ENCODE assay signal across 8 mouse cellular contexts in the genomic region with DNA sequence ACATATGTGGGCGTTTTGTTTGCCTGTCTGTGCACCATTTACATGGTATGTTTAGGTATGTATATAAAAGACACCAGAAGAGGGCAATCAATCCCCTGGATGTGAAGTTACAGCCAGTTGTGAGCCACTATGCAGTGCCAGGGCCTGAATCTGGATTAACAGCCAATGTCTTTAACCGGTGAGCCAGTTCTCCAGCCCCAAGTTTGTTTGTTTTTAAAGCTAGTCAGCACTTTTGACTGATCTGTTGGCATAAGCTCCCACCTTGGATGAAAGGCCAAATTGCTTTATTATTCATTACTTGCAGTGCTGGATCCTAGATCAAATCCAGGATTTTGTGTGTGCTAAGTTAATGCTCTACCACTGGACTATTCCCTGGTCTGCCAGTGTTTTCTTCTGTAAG. TPM values are rescaled to one million over a fixed set of nuclear protein-coding genes. Genes with fewer than 3 reads are reported as not detected.
A peak's percentile ranks its signal among the peaks of the same experiment; 100 is the strongest.
DNase-seq lines count a peak whose midpoint lies in the region; ATAC-seq and TF ChIP-seq lines count a peak whose summit lies in the region.

No protein-coding gene starts in this region.

- no peaks in the 10 kb centered on the region for H3K27me3 ChIP-seq in forebrain, embryonic 10.5 days (ENCODE audit: poor library complexity, severe bottlenecking)
- H3K27me3 ChIP-seq in forebrain, embryonic 11.5 days (ENCODE audit: control insufficient read depth, insufficient read depth, low read length) = no peaks in the 10 kb centered on the region
- H3K27me3 ChIP-seq in E14TG2a.4 (ENCODE audit: insufficient read depth, low read length) = no peaks in the 10 kb centered on the region
- no peaks in the 10 kb centered on the region for H3K27me3 ChIP-seq in forebrain, postnatal 0 days (ENCODE audit: insufficient read depth, low read length)
- no peaks in the 10 kb centered on the region for H3K27me3 ChIP-seq in liver, embryonic 13.5 days

- TF ChIP-seq CTCF in E14TG2a.4 (conservative IDR thresholded peaks at IDR 0.05; ENCODE audit: low read length) = no peak
- peak; percentile 32; the same call in 1 of the 2 replicates for TF ChIP-seq CTCF in forebrain, postnatal 0 days (IDR thresholded peaks at IDR 0.05; ENCODE audit: low read depth)

- H3K36me3 ChIP-seq in forebrain, embryonic 10.5 days (replicated peaks) = no peaks in the 10 kb centered on the region
- no peaks in the 10 kb centered on the region for H3K36me3 ChIP-seq in forebrain, embryonic 11.5 days (ENCODE audit: control insufficient read depth, insufficient read depth, low read length)
- no peaks in the 10 kb centered on the region for H3K36me3 ChIP-seq in E14TG2a.4 (ENCODE audit: insufficient read depth, low read length)
- H3K36me3 ChIP-seq in forebrain, postnatal 0 days (ENCODE audit: insufficient read depth) = no peaks in the 10 kb centered on the region
- H3K36me3 ChIP-seq in liver, embryonic 13.5 days = no peaks in the 10 kb centered on the region

- no peak for ATAC-seq in forebrain, embryonic 11.5 days (replicated peaks; ENCODE audit: low FRiP score)
- no peak for ATAC-seq in forebrain, postnatal 0 days
- no peak for ATAC-seq in liver, embryonic 13.5 days (ENCODE audit: low read depth)

- 68% methylated on average over 2 of the region's 2 CpGs for WGBS in forebrain, embryonic 10.5 days
- WGBS in forebrain, embryonic 11.5 days = 71% methylated on average over 2 of the region's 2 CpGs
- 54% methylated on average over 2 of the region's 2 CpGs for WGBS in forebrain, postnatal 0 days
- WGBS in liver, embryonic 13.5 days (ENCODE audit: insufficient replicate concordance) = 67% methylated on average over 2 of the region's 2 CpGs

- H3K9ac ChIP-seq in forebrain, embryonic 11.5 days (ENCODE audit: low read length) = no peak overlapping the region
- H3K9ac ChIP-seq in forebrain, postnatal 0 days = peak overlapping the region; percentile 71
- peak overlapping the region; percentile 87; the same call in 1 of the 2 replicates for H3K9ac ChIP-seq in liver, embryonic 13.5 days

- DNase-seq in forebrain, embryonic 10.5 days (ENCODE audit: extremely low spot score, low spot score) = no peak
- DNase-seq in forebrain, embryonic 11.5 days (ENCODE audit: low spot score) = no peak
- DNase-seq in forebrain, postnatal 0 days = no peak
- no peak for DNase-seq in liver, embryonic 13.5 days
- DNase-seq in right cerebral cortex, adult 18-20 months = no peak
- DNase-seq in right cerebral cortex, adult 2 months (ENCODE audit: low spot score in 2 of 2) = no peak
- DNase-seq in layer of hippocampus, postnatal 25 days (ENCODE audit: extremely low spot score in 1 of 2, low spot score in 1 of 2) = no peak

- H3K4me1 ChIP-seq in forebrain, embryonic 10.5 days = peaks cover 21% of the 10 kb centered on the region
- H3K4me1 ChIP-seq in forebrain, embryonic 11.5 days (replicated peaks; ENCODE audit: control insufficient read depth, insufficient read depth, low read length) = no peaks in the 10 kb centered on the region; the same call in 1 of the 2 replicates
- H3K4me1 ChIP-seq in E14TG2a.4 (replicated peaks; ENCODE audit: low read depth, low read length) = peaks cover 31% of the 10 kb centered on the region
- 0 out of 2 replicates have a peak, but pooled peaks cover 10% of the 10 kb centered on the region for H3K4me1 ChIP-seq in forebrain, postnatal 0 days (ENCODE audit: insufficient read depth)
- H3K4me1 ChIP-seq in liver, embryonic 13.5 days (replicated peaks) = peaks cover 56% of the 10 kb centered on the region

- no peak overlapping the region for H3K27ac ChIP-seq in forebrain, embryonic 10.5 days
- H3K27ac ChIP-seq in forebrain, embryonic 11.5 days (ENCODE audit: low read depth, low read length) = no peak overlapping the region
- peak overlapping the region; percentile 82; the same call in 1 of the 2 replicates for H3K27ac ChIP-seq in forebrain, postnatal 0 days (ENCODE audit: low read depth, low read length)
- H3K27ac ChIP-seq in liver, embryonic 13.5 days = peak overlapping the region; percentile 84

- no peaks in the 10 kb centered on the region for H3K9me3 ChIP-seq in forebrain, embryonic 10.5 days
- no peaks in the 10 kb centered on the region for H3K9me3 ChIP-seq in forebrain, embryonic 11.5 days (ENCODE audit: control insufficient read depth, low read length)
- H3K9me3 ChIP-seq in E14TG2a.4 (ENCODE audit: low read length) = no peaks in the 10 kb centered on the region
- no peaks in the 10 kb centered on the region for H3K9me3 ChIP-seq in forebrain, postnatal 0 days (ENCODE audit: low read length)
- H3K9me3 ChIP-seq in liver, embryonic 13.5 days (replicated peaks) = no peaks in the 10 kb centered on the region

- peak overlapping the region; percentile 68; the same call in 1 of the 2 replicates for H3K4me3 ChIP-seq in forebrain, embryonic 10.5 days
- H3K4me3 ChIP-seq in forebrain, embryonic 11.5 days (ENCODE audit: low read depth, low read length) = no peak overlapping the region; the same call in 1 of the 2 replicates
- peak overlapping the region; percentile 93 for H3K4me3 ChIP-seq in E14TG2a.4 (replicated peaks; ENCODE audit: low read length)
- H3K4me3 ChIP-seq in forebrain, postnatal 0 days (ENCODE audit: low read depth, low read length) = peak overlapping the region; percentile 74
- peak overlapping the region; percentile 81 for H3K4me3 ChIP-seq in liver, embryonic 13.5 days (replicated peaks)

- H3K4me2 ChIP-seq in forebrain, embryonic 11.5 days (ENCODE audit: low read depth, low read length, severe bottlenecking) = no peak overlapping the region
- peak overlapping the region; percentile 85 for H3K4me2 ChIP-seq in forebrain, postnatal 0 days (ENCODE audit: low read depth)
- peak overlapping the region; percentile 93 for H3K4me2 ChIP-seq in liver, embryonic 13.5 days

RNA-seq across cellular contexts. Expression of a gene that starts 1.3 kb away (rescaled TPM):
- 18.0 TPM in 2 replicates for polyA plus RNA-seq in forebrain, embryonic 10.5 days (2016; fragmentation: Nextera tagmentation; extraction: Ambion mirVana)
- 18.0 and 19.5 TPM in 2 replicates for polyA plus RNA-seq in forebrain, embryonic 11.5 days (2014; fragmentation: Nextera tagmentation; extraction: Ambion mirVana)
- total RNA-seq in forebrain, postnatal 0 days (2014; rRNA removed) = 72.0 and 80.8 TPM in 2 replicates
- 37.2 and 44.3 TPM in 2 replicates for polyA plus RNA-seq in forebrain, postnatal 0 days (2015; fragmentation: Nextera tagmentation; extraction: Ambion mirVana)
- polyA plus RNA-seq in liver, embryonic 13.5 days (2015; fragmentation: Nextera tagmentation; extraction: Ambion mirVana) = 4.6 and 5.1 TPM in 2 replicates
- 100 to 1,000 TPM; 170 to 175 TPM for total RNA-seq in layer of hippocampus, postnatal 25 days (2021)

RNA-seq across cellular contexts. Expression of a gene that starts 1.7 kb away (rescaled TPM):
- polyA plus RNA-seq in forebrain, embryonic 10.5 days (2016; fragmentation: Nextera tagmentation; extraction: Ambion mirVana) = 1.5 and 1.6 TPM in 2 replicates
- 1.6 and 2.1 TPM in 2 replicates for polyA plus RNA-seq in forebrain, embryonic 11.5 days (2014; fragmentation: Nextera tagmentation; extraction: Ambion mirVana)
- 13.0 and 15.5 TPM in 2 replicates for total RNA-seq in forebrain, postnatal 0 days (2014; rRNA removed)
- 6.9 and 10.0 TPM in 2 replicates for polyA plus RNA-seq in forebrain, postnatal 0 days (2015; fragmentation: Nextera tagmentation; extraction: Ambion mirVana)
- polyA plus RNA-seq in liver, embryonic 13.5 days (2015; fragmentation: Nextera tagmentation; extraction: Ambion mirVana) = 0.33 and 0.56 TPM in 2 replicates
- 1 to 10 TPM; 5.3 to 5.9 TPM for total RNA-seq in layer of hippocampus, postnatal 25 days (2021)

Comparison
In these comparisons a context has a peak if more than half of its experiments do, and no peak if none do; other contexts are left out.
1. H3K27ac ChIP-seq: peak in forebrain, postnatal 0 days (single experiment) and liver, embryonic 13.5 days (single experiment); none in forebrain, embryonic 10.5 days (single experiment) and forebrain, embryonic 11.5 days (single experiment).